In the genomic region with DNA sequence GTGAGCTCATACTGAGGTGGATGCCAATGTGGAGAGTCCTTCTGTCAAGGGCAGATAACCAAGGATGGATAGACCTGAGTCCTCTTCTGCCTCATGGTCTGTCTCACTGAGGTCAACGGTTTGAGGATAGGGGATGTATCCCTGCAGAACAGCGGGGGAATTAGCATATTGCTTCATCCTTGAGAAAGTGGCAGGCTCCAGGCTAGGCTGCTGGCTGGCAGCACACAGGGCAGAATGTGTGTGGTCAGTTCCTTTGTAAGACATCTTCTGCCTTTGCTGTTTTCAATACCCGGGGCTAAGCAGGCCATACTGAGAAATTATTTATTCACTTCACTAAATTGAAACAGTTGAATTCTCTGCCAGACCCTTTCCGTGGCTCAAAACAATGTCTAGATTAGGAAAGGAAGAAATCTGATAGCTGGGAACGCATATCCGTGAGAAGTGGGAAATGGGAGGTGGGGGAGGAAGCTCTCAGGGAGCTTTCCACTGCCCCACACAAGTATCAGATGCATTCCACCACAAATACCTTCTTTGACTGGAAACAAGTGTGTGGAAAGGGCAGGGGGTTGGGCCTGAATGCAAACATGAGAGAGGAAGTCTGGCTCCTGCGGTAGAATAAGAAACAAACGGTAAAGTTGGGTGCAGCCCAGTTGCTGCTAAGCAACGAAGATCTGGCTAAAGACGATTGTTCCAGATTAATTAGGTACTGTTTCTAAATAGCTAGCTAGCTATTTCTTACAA, we compare ENCODE assay signal across 8 mouse cellular contexts. TPM values are rescaled to one million over a fixed set of nuclear protein-coding genes. Genes with fewer than 3 reads are reported as not detected.
DNase-seq lines count a peak whose midpoint lies in the region; ATAC-seq lines count a peak whose summit lies in the region.

No protein-coding gene starts in this region.

- H3K36me3 ChIP-seq in kidney, embryonic 14.5 days (ENCODE audit: control insufficient read depth, insufficient read depth, low read length): no peaks in the 10 kb centered on the region

- no peak overlapping the region for H3K9ac ChIP-seq in kidney, embryonic 14.5 days (ENCODE audit: low read depth, low read length)

- H3K9me3 ChIP-seq in kidney, embryonic 14.5 days (ENCODE audit: control insufficient read depth, low read length): no peaks in the 10 kb centered on the region

- no peak overlapping the region for H3K4me3 ChIP-seq in kidney, embryonic 14.5 days (ENCODE audit: low read length)

- H3K27ac ChIP-seq in kidney, embryonic 14.5 days (ENCODE audit: low read depth, low read length): peak overlapping the region; percentile 57; the same call in 1 of the 2 replicates

- no peak for DNase-seq in kidney, postnatal 10 days
- no peak for DNase-seq in cerebellum, adult 18-20 months
- no peak for DNase-seq in spleen, postnatal 10 days (ENCODE audit: low spot score in 2 of 2)
- no peak for DNase-seq in embryo, embryonic 10.5 days (ENCODE audit: low spot score)

- H3K27me3 ChIP-seq in kidney, embryonic 14.5 days (ENCODE audit: control insufficient read depth, insufficient read depth, low read length): no peaks in the 10 kb centered on the region

- peak; percentile 65; the same call in 1 of the 2 replicates for ATAC-seq in kidney, embryonic 14.5 days (ENCODE audit: low FRiP score, low TSS enrichment)
- peak; percentile 92 for ATAC-seq in common myeloid progenitor, adult 5-6 weeks (replicated peaks; ENCODE audit: low read depth, poor library complexity, severe bottlenecking)
- ATAC-seq in hematopoietic stem cell, adult 5-6 weeks (replicated peaks in 1 of 2; ENCODE audit: insufficient read depth in 1 of 2, low FRiP score in 2 of 2, low TSS enrichment in 1 of 2, low read depth in 1 of 2, poor library complexity in 2 of 2, severe bottlenecking in 2 of 2): peak; percentile 74 to 89
- peak; percentile 78 for ATAC-seq in megakaryocyte, adult 5-6 weeks (ENCODE audit: poor library complexity, severe bottlenecking)

- H3K4me2 ChIP-seq in kidney, embryonic 14.5 days (replicated peaks; ENCODE audit: low read depth, low read length): no peak overlapping the region

- peaks cover 13% of the 10 kb centered on the region for H3K4me1 ChIP-seq in kidney, embryonic 14.5 days (ENCODE audit: control insufficient read depth, insufficient read depth, low read length)

- 12% methylated on average over 10 of the region's 10 CpGs for WGBS in kidney, embryonic 14.5 days

RNA-seq across cellular contexts. Expression of gene Optc, which starts 44.4 kb away (rescaled TPM):
- polyA plus RNA-seq in kidney, embryonic 14.5 days (2014; fragmentation: Nextera tagmentation; extraction: Ambion mirVana): 0.26 TPM in 1 of 2 replicates, not detected in the other
- not detected in 2 replicates for total RNA-seq in common myeloid progenitor, adult 5-6 weeks (2017)
- total RNA-seq in hematopoietic stem cell, adult 5-6 weeks (2017): 1.1 TPM in 1 of 2 replicates, not detected in the other
- not detected in 2 replicates for total RNA-seq in megakaryocyte, adult 5-6 weeks (2015)
- total RNA-seq in megakaryocyte, adult 5-6 weeks (2017): not detected in 2 replicates

RNA-seq across cellular contexts. Expression of gene Prelp, which starts 57.8 kb away (rescaled TPM):
- 0.39 and 0.84 TPM in 2 replicates for polyA plus RNA-seq in kidney, embryonic 14.5 days (2014; fragmentation: Nextera tagmentation; extraction: Ambion mirVana)
- total RNA-seq in common myeloid progenitor, adult 5-6 weeks (2017): not detected in 2 replicates
- not detected in 2 replicates for total RNA-seq in hematopoietic stem cell, adult 5-6 weeks (2017)
- total RNA-seq in megakaryocyte, adult 5-6 weeks (2015): 0.21 and 0.33 TPM in 2 replicates
- total RNA-seq in megakaryocyte, adult 5-6 weeks (2017): 0.11 TPM in 1 of 2 replicates, not detected in the other
